Mouse (Mus musculus) layer of hippocampus, adult 9-10 months (tissue): ENCODE data around the gene Osbpl8.

ENCODE experiments used
- DNase-seq: peaks from one replicate; pipeline ENCODE4 v3.0.0; 2022; ENCODE audit warnings: low spot score

Gene Osbpl8

DNA sequence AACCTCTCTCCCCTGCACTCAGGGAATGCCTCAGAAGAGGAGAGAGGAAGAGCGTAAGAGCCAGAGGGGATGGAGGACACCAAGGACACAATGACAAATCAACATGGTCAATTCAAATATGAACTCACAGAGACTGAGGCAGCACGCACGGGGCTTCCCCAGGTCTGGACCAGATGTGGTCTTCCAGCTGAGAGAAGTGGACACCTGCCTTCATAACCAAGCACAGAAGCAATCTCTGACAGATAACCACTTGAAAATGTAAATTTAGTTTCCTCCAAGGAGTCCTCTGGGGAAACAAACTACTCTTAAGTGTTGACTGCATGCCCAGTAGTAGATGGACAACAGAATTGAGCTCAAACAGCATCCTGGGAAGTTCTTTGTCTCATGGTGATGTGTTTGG, 9.5 kb upstream of the Osbpl8 start:
- DNase-seq = no peak

DNA sequence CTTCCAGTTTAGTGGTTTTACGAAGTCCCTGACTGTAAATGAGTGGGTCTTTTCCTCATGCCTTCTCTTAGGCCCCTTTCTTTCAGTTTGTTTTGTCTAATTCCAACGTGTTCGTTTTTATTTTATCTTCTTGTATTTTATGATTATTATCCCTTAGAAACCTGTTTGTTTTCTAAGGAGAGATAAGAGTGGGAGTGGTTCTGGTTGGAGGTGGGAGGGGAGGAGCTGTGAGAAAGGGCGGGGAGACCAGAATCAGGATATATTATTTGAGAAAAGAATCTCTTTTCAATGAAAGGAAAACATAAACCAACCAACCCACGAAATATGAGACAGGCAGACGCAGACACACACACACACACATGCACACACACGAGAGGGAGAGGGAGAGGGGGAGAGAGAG, 9.0 kb upstream of the Osbpl8 start:
- no peak for DNase-seq

DNA sequence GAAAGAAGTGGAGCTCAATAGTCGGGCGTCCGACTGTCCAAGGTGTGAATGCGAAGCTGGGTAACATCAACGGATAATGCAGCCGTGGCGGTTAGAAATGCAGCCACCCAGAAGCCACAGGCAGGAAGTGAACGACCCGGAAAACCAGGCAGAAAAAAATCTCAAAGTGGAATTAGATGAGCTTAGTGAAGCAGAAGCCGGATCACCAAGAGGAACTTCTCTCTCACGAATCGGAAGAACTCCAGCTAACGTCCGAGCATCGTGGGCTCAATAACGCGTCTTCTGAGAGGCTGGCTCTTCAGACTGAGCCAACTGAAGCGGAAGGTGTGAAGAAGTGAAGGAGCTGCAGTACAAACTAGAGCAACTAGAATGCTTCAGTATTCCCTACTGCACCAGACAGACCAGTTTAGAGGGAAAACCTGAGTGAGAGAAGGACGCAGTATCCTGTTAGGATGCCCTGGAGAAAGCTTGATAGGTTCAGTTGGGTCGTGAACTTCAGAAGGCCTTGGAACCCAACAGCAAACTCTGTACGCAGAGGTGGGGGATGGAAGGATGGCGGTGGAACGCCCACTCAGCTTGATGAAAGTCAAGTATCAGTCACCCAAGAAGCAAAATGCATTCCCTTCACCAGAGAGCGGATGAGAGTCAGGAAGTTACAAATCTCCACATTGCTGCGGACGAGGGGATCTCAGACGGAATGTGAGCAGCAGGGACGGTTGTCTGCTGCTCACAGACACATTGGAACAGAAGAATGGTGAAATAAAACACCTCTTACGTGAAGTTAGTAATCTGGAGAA, 8.0 kb upstream of the Osbpl8 start:
- no peak for DNase-seq

DNA sequence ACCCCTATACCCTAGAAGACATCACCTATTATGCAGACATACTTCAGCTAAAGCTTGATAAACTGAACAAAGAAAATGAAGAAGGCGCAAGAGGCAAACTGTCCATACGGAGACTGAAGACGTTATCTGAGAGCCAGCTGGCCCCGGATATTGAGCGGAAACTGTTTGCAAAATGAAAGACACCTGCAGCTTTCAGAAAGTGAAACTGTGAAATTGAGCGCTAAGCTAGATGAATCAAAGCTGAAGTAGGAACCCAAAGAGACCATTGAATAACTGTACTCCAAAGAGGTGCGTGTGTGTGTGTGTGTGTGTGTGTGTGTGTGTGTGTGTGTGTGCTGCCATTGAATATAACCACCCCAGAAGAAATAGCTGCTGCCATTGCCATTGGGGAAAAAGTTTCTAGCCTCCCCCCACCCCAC, 7.3 kb upstream of the Osbpl8 start:
- no peak for DNase-seq

DNA sequence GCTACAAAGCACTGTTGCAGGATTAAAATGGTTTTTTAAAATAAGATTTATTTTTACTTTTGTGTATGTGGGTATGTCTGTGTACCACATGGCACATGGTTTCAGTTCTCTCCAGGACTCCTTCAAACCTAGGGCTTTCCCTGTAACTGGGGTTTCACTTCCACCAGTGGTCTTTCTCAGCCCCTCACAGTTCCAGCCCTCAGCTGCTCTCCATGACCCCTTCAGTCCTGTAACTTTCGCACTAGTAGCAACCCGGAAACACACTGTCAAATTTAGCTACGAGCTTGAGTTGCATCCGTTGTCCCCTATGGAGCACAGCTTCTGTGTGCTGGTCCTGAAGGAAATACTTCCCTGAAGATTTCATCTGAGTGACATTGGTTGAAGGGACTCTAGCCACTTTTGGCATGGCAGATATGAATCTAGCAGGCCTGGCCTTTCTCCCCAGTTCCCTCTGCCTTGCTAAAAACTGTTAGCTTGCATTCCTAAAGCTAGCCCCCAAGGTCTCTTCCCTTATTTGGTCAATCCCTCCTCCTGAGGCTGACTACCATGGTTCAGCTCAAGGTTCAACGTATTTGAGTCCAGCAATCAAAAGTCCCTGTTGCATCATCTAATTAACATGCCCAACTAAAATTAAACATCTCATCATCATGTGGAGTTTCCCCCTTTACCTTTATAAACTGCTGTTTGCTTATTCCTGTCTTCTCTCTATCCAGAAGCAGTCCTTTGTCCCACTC, 4.6 kb upstream of the Osbpl8 start:
- DNase-seq = no peak

DNA sequence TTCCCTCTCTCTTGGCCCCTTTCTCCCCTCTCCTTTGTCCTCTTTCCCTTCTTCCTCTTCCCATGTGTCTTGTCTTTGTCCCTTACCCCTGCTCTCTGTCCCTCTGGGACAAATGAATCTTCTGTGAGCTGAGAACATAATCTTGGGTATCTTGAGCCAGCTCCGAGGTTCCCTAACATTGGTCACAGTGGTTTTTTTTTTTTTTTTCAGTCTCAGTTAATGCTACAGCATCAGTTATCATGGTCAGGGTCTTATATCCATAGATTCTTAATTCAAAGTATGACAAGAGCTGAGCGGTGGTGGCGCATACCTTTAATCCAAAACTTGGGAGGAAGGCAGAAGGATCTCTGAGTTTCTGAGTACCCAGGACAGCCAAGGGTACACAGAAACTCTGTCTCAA, 4.0 kb upstream of the Osbpl8 start:
- no peak for DNase-seq

DNA sequence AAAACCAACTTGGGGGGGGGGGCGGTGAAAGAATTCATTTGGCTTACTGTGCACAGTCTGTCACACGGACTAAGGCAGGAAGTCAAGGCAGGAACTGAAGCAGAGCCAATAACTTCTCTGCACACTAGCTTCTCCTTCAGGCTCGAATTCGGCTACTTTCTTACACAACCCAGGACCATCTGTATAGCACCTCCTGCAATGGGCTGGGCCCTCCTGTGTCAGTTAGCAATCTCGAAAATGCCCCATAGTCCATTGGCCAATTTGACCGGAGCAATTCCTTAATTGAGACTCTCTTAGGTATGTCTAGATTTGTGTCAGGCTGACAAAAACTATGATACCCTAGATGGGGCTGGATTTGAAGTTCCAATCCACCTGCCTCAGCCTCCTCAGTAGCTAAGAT, 3.2 kb upstream of the Osbpl8 start:
- DNase-seq = no peak

DNA sequence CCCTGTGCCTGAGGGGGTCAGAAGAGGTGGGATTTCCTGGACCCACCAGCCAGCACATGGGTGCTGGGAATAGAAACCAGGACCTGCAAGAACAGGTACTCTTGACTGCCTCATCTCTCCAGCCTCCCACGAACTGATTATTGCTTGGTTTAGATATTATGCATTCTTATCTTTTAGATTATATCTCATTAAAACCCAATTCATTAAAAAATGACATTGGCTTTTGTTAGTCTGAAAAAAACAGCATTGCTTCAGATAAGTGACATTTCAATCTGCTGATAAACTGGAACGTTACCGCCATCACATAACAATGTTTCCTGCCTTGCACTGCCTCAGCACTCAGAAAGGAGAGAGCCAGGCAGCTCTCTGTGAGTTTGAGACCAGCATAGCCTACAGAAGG, 1.5 kb upstream of the Osbpl8 start:
- DNase-seq = no peak

DNA sequence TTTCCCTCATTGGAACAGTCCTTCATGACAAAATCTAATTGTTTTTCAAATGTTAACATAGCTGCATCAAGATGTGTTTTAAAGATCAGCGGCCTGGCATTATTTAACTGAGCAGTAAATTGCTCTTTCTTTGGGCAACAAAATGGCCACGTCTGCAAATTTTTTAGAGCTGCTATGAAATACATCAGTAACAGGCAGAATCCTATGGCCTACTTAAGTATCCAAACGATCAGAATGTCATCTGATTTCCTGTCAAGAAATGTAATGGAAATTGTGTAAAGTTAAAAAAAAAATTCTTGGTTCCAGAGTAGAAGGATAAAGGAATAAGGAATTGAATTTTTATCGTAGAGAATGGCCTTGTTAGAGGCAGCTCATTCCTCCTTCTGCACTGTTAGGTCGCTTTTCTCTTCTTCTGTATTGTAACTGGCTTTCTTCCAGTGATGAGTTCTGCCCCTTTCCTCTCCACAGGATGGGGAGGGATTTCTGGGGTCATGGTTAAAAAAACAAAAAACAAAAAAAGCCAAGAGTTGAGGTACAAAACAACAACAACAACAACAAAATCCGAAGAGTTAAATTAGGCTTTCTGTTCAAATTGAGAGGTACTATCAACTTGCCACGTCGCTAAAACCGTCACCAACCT, 831 bp upstream of the Osbpl8 start:
- no peak for DNase-seq

DNA sequence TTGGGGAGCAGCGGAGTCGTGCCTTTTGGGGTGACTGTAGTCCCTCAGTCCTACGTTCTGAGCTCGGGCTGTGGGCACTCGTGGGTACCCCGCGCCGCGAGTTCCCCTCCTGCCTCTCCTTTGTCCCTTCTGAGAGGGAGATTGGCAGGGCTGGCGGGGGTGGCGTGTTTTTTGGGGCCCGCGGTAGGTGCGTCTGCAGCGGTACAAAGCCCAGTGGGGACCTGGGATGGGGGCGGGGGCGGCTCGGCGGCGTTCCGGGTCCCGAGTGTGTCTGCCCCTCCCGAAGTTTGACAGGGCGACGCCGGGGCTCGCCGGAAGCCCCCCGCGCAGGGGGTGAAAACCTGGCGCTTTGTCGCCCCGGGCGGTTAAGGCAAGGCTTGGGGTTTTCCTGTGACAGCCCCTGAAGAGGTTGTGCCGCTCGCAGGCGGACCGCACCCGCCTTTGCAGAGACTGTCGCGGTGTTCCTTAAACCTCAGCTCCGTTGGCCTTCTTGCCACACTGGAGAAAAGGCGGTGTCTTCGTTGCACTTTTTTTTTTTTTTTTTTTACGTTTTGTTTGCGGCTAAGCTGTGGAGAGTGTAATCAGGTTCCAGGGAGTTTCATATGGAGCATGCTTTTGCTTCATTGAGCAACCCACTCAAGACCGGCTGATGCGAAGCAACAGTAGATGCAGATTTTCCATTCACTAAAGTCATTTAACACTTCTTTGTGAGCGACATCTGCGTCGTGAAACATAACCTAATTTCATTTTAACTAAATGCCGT, 848 bp downstream of the Osbpl8 start:
- no peak for DNase-seq

DNA sequence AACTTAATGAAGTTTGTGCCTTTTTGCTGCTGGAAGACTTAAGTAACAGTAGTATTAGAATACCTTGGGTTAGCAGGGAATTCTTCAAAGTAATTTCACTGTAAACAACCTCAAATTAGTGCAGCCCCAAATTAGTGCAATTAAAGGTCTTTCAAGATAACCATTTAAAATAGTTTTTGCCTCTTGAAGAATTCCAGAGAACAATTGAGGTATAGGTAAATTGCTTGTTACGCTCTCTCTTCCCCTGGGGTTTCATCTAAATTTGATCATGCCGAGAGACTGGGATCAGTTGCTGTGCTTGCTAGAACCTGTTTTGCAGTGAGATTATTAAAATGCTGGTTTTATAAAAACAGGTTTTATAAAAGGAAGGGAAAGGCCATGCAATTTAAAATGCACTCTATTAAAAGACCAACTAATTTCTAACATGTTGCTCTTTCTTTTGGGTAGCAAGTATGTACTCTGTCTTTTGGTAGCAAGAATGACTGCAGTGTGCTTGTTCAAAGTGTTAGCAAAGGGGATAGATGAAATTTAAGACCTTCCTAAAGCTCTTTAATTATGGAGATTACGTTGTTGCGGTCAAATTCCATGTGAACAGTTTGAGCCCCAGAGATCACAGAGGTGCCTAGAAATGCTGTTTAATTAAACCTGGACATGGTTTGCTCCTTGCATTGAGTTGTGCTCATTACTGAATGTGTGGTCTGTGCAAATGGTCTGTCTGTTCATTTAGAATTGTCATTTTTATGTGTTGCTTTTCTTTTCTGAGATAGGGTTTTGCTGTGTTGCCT, 1.7 kb downstream of the Osbpl8 start:
- DNase-seq = no peak

DNA sequence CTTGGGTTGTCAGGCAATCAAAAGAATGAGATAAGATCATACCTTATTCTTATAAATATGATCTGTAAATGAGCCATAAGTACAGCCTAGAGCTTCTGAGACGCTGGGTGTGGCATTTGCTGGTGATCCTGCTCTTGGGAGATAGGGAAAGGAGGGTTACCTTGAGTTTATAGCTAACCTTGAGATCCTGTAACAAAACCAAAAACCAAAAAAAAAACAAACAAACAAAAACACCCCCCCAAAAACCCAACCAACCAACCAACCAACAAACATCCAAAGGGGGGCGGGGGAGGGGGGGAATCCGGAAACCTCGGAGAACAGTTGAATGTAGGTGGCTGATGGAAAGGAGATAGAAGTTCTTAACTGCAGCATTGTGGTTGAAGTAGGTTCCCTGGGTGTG, 2.9 kb downstream of the Osbpl8 start:
- DNase-seq = no peak

DNA sequence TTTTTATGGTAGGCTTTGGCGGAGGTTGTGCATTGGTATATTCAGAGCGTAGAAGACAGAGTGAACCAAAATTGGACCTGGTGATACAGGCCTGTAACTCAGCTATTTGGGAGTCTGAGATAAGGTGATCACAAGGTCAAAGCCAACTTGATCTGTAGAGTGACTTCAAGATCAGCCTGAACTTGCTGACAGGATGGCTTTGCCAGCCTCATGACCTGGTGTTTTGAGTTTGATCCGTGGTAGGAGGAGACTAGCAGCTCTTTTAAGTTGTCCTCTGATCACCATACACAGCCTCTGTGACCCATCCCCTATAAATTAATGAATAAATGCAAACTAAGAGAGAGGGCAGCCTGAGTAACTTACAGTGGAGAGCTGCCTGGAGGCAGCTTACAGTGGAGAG, 3.8 kb downstream of the Osbpl8 start:
- no peak for DNase-seq

DNA sequence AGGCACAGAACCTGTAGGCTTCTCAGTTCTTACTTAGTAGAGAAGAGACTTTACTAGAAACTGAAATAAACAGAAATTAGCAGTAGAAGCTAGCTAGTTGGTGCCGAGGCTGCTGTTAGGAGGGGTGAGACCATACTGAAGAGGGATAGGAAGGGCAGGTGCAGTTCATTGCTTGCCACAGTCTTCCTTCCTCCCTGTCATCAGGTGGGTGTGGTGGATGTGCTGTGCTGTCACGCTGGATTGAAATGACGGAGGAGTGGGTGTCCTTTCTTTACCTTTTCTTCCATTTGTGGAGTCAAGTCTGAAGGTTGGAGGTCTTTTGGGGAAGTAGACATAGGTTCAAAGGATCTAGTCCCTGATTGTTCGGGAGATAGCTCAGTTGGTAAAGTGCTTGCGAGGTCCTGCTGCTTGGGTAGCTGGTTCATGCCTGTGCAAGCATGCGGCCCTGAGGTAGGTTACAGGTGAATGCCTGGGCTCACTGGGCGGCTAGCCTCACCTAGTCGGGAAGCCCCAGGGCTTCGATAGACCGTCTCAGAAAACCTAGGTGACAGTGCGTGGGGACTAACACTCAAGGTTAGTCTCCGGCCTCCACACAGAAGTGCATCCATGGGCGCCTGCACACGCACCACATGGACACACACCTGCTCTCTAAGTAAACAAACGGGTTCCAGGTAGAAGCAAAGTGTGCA, 6.8 kb downstream of the Osbpl8 start:
- DNase-seq = no peak

DNA sequence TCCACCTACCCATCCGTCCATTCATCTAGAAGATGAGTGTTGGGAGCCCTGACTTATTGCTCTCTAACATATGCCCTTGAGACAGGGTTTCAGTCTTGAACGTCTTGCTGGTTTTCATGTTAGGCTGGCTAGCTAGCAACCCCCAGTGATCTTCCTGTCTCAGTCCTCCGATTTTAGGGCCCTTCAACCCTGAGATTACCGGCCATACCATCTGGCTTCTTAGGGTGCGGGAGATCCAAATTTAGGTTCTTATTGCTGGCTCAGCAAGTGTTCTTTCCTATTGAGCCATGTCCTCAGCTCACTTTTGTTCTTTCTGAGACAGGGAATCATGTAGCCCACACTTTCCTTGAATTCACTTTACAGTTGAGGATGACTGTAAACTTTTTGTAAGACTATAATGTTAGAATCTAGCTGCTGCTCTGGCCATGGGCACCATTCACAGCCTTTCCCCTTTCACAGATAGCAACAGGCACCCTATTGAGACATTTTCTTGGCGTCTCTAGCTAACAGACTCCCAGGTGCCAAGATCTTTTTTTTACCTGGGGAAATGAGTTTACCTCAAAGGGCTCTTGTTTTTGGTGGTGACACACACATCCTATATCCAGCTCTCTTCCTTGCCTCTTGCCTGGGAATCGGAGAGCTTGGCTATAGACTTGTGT, 9.2 kb downstream of the Osbpl8 start:
- no peak for DNase-seq

DNA sequence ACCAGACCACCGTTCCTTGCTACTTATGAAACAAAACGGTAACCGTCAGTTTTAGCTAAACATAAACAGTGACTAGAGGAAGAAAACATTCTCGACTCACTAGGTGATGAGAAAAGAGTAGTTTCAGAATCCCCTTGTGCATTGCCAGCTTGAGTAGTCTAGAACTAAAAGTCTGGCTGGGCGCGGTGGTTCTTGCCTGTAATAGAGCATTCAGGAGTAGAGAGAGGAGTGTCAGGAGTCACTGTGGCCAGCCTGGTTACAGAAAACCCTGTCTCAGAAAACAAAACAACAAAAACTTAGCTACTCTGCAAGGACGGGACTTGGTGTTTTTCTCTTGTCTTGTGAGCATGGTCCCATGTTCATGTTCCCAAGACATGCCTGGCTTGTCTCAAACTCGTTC, 12.8 kb downstream of the Osbpl8 start:
- DNase-seq = no peak

DNA sequence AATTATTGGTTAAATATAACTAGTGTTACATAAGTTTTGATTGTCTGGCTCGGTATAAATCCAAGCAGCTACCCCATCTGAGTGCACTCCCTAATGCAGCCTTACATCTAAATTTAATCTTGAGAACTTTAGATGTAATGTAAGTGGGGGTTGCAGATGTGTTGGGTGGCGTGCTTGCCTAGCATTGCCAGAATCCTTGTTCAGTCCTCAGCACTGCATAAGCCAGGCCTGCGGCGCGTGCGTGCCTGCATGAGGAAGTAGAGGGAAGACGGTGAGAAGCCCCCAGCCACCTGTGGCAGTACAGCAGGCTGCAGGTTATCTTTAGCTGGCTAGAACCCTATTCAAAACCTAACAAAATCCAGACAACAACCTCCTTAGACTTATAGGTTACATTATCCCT, 13.5 kb downstream of the Osbpl8 start:
- no peak for DNase-seq

DNA sequence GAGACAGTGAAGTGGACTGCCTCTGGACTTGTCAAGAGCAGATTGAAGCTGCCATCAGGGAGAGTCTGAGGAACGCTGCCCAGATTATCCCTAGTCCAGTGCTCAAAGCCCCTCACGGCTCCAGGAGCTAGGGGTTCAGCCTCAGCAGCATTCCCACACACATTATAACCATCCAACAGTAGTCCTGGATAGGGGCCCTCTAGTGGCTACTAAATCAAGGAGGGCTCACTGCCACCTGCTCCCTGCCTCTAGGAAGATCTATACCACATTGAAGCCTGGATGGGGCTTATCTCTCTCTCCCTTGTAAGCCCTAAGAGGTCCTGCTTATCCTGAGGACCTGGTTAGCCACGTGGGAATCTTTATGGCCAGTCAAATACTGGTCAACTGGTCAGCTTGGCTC, 16.1 kb downstream of the Osbpl8 start:
- DNase-seq = no peak

DNA sequence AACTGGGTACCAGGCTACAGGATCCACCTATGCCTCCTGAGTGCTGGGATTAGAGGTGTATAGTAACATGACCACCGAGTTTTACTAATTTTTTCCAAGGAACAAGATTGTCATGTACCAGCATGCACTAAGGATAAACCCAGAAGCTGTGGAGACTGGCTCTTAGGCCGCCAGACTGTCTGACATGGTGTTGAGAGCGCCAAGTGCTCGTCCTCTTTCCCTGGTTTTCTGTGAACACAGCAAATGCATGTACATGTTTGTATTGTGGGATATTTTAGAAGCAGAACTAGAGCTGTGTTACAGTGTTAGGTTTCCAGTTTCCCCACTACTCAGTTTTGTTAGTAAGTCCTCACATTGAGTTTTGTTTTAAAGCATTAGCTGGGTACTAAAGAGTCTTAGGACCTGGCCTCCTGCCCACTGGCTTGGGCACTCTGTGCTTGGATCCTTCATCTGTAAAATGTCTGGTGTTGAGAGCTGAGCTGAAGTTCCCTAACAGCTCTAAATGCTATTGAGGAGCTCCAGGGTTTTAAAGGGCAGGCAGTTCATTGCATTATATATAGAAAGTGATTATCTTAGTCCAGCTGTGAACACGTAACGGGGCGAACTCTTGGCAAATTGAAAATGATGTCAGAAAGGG, 19.2 kb downstream of the Osbpl8 start:
- DNase-seq = no peak
